Mouse (Mus musculus) C2C12 (cell line): Measurements from ENCODE around the gene Sun5. TPM values are rescaled to one million over a fixed set of nuclear protein-coding genes. Genes with fewer than 3 reads are reported as not detected.

ENCODE experiments used
- H3K27me3 ChIP-seq: one replicate; pipeline ENCODE4 v1.6.1; 2011; ENCODE audit not compliant: control insufficient read depth, insufficient read depth, insufficient read length
- H3K36me3 ChIP-seq: one replicate; pipeline ENCODE4 v1.6.1; 2011; ENCODE audit not compliant: control insufficient read depth, insufficient read depth
- H3K4me3 ChIP-seq: one replicate; pipeline ENCODE4 v1.5.1; 2011; ENCODE audit warnings: mild to moderate bottlenecking, control low read depth; ENCODE audit not compliant: poor library complexity, insufficient read depth, severe bottlenecking
- H3K79me2 ChIP-seq: one replicate; pipeline ENCODE4 v1.6.1; 2011; ENCODE audit not compliant: control insufficient read depth, insufficient read depth
- H3K79me3 ChIP-seq: one replicate; pipeline ENCODE4 v1.6.1; 2011; ENCODE audit warnings: low read depth, control low read depth
- H3ac ChIP-seq: one replicate; pipeline ENCODE3; 2011; ENCODE audit warnings: low read depth; ENCODE audit not compliant: control insufficient read depth, insufficient read length
- CEBPB ChIP-seq: IDR thresholded peaks from one replicate; pipeline ENCODE4 v1.6.1; 2011; ENCODE audit warnings: low read depth, mild to moderate bottlenecking, control low read depth, moderate library complexity
- CTCF ChIP-seq: IDR thresholded peaks from one replicate; pipeline ENCODE4 v1.5.1; 2011; ENCODE audit not compliant: control insufficient read depth, insufficient read depth, insufficient read length
- FOSL1 ChIP-seq: IDR thresholded peaks from one replicate; pipeline ENCODE4 v1.8.0; 2011; ENCODE audit warnings: mild to moderate bottlenecking, low read length; ENCODE audit not compliant: poor library complexity, insufficient read depth, severe bottlenecking
- MAX ChIP-seq: IDR thresholded peaks from one replicate; pipeline ENCODE4 v1.6.1; 2011; ENCODE audit warnings: mild to moderate bottlenecking, control low read depth
- MYOD1 ChIP-seq: IDR thresholded peaks from one replicate; pipeline ENCODE4 v1.6.1; 2011; ENCODE audit warnings: low read depth; ENCODE audit not compliant: control insufficient read depth, insufficient read length
- MYOG ChIP-seq: IDR thresholded peaks from one replicate; pipeline ENCODE4 v1.6.1; 2011; ENCODE audit not compliant: control insufficient read depth, insufficient read length; ENCODE audit errors: extremely low read depth
- USF1 ChIP-seq: IDR thresholded peaks from one replicate; pipeline ENCODE4 v1.6.1; 2011; ENCODE audit warnings: low read depth, mild to moderate bottlenecking, control low read depth, moderate library complexity
- long read RNA-seq, 2 experiments: library from polyadenylated mRNA; unstranded; transcript quantifications; one replicate each; pipeline ENCODE4 v2.0.0; 2019 to 2020
- polyA plus RNA-seq: library from polyadenylated mRNA; unstranded; fragments of >200 nt; fragmentation: generic; extraction: Trizol; gene quantifications from one replicate; pipeline ENCODE4 v1.2.1, GENCODE M21; 2012; ENCODE audit warnings: missing spikeins

The Sun5 gene
- polyA plus RNA-seq, result not detected
- long read RNA-seq, experiment 1, result 0 reads
- long read RNA-seq, experiment 2, result 0 reads

GRCm38 (mm10) chr2:153870984-153871383, at the start of gene Sun5:
Gene Sun5 (minus strand): TSS chr2:153871084.
- TF ChIP-seq FOSL1, result no peak
- Histone ChIP-seq H3K36me3 (no peaks in the 10 kb centered on the region), H3K79me3 (no peaks in the 10 kb centered on the region), H3K27me3 (peaks cover 3% of the 10 kb centered on the region), H3K79me2 (no peaks in the 10 kb centered on the region), H3K4me3 (no peak within 1 kb of the TSS), H3ac (no peak within 1 kb of the TSS)

DNA sequence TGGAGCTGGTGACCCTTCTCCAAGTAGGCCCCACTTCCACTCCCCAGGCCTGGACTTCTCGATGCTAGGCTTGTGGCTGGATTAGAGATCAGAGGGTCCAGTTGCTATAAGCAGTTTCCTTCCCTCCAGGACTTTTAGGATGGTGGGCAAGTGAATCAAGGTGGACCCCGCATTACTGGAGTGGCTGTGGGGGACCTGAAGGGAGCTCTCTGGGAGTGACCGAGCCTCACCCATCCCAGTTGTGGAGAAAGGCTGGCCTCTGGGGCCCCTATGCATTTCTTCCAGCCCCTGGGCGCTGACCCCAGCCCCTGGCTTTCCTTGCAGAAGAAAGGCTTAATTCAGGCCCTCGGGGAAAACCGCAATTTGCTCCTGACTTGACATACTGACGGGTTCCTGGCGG, 47.0 kb upstream of the Sun5 start, which contains the start of gene Bpifb3:
Bpifb3 (plus strand) TSS at position 301 of the 400 bp plus-strand sequence.
- peaks cover 8% of the 10 kb centered on the region for H3K27me3 ChIP-seq
- no peak within 1 kb of the TSS for H3K4me3 ChIP-seq
- H3K36me3 ChIP-seq, result no peaks in the 10 kb centered on the region
- H3ac ChIP-seq, result no peak within 1 kb of the TSS
- no peaks in the 10 kb centered on the region for H3K79me2 ChIP-seq
- no peaks in the 10 kb centered on the region for H3K79me3 ChIP-seq
- TF ChIP-seq CTCF, result no peak
- no peak for TF ChIP-seq MYOD1
- TF ChIP-seq MAX, result no peak
- no peak for TF ChIP-seq FOSL1
- TF ChIP-seq CEBPB, result no peak
- TF ChIP-seq USF1, result no peak
- TF ChIP-seq MYOG, result no peak

- no peaks in the 10 kb centered on the region for H3K79me3 ChIP-seq
- no peaks in the 10 kb centered on the region for H3K79me2 ChIP-seq
- no peak for TF ChIP-seq MYOG
- no peak for TF ChIP-seq FOSL1
- no peak for TF ChIP-seq CEBPB
- no peak for TF ChIP-seq USF1
- TF ChIP-seq MYOD1, result no peak
- TF ChIP-seq MAX, result no peak
- H3ac ChIP-seq, result no peak overlapping the region
- no peak overlapping the region for H3K4me3 ChIP-seq
- H3K27me3 ChIP-seq, result no peaks in the 10 kb centered on the region
- H3K36me3 ChIP-seq, result no peaks in the 10 kb centered on the region
Measured at GRCm38 (mm10) chr2:153914151-153914550, 43.3 kb upstream of the Sun5 start.

- Histone ChIP-seq H3ac (no peak overlapping the region), H3K36me3 (no peaks in the 10 kb centered on the region), H3K4me3 (no peak overlapping the region), H3K27me3 (peaks cover 3% of the 10 kb centered on the region), H3K79me2 (no peaks in the 10 kb centered on the region), H3K79me3 (no peaks in the 10 kb centered on the region)
- TF ChIP-seq CTCF (no peak), MYOG (no peak)
Measured at GRCm38 (mm10) chr2:153906626-153907025, 35.7 kb upstream of the Sun5 start.

DNA sequence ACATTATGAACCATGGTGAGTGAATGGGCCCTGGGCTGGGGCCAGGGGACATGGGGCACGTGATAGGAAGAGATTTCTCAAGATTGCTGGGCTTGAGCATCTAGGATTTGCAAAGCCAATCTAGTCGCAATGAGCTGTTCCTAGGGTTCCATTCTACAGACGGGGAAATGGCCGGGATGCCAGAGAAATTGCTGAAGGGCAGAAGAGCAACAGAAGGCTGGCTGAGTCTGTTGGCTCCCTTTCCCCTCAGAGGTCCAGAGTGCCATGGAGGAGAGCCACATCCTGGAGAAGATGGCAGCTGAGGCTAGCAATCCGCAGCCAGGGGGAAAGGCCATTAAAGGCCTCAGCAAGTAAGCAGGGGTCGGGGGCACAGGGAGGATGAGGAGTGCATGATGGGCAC, 31.8 kb upstream of the Sun5 start:
- no peaks in the 10 kb centered on the region for H3K36me3 ChIP-seq
- H3K27me3 ChIP-seq, result peaks cover 3% of the 10 kb centered on the region
- TF ChIP-seq MAX (no peak), FOSL1 (no peak), USF1 (no peak), CTCF (no peak), CEBPB (no peak), MYOG (no peak), MYOD1 (no peak)
- H3ac ChIP-seq, result no peak overlapping the region
- H3K4me3 ChIP-seq, result no peak overlapping the region
- H3K79me2 ChIP-seq, result no peaks in the 10 kb centered on the region
- H3K79me3 ChIP-seq, result no peaks in the 10 kb centered on the region

GRCm38 (mm10) chr2:153900088-153900487, 29.2 kb upstream of the Sun5 start, which contains the start of gene Bpifb6:
Gene Bpifb6 (plus strand): TSS chr2:153900388.
- Histone ChIP-seq H3K4me3 (no peak within 1 kb of the TSS), H3K27me3 (peaks cover 3% of the 10 kb centered on the region), H3K79me3 (no peaks in the 10 kb centered on the region), H3ac (no peak within 1 kb of the TSS), H3K79me2 (no peaks in the 10 kb centered on the region), H3K36me3 (no peaks in the 10 kb centered on the region)
- TF ChIP-seq FOSL1 (no peak), MYOD1 (no peak), CEBPB (no peak), CTCF (no peak), USF1 (no peak), MYOG (no peak), MAX (no peak)
